Mouse (Mus musculus) E14TG2a.4 (cell line): ENCODE measurements around the gene Olfr782.
"Not testable (repeated sequence)": the region's sequence is repeated elsewhere in the genome, so short reads cannot be mapped to it uniquely, and the experiment has no call there.

Source experiments
- CTCF ChIP-seq: conservative IDR thresholded peaks from 2 replicates; pipeline ENCODE4 v1.5.1; 2014; ENCODE audit warnings: low read length
- NANOG ChIP-seq: IDR thresholded peaks from 2 replicates; pipeline ENCODE4 v1.6.1; 2014; ENCODE audit warnings: borderline replicate concordance, low read length, mixed read lengths

GRCm38 (mm10) chr10:129312973-129313372, 35.7 kb upstream of the Olfr782 start:
- TF ChIP-seq CTCF, NANOG: not testable (repeated sequence)
